Mouse (Mus musculus) olfactory bulb, adult 2 months (tissue): Measurements from ENCODE around the gene Atp2a1.

Source experiments
- CTCF ChIP-seq: fragments of 200-500 bp; IDR thresholded peaks from 2 replicates; pipeline ENCODE4 v1.5.1; 2012; ENCODE audit warnings: low read depth, mild to moderate bottlenecking, low read length, moderate library complexity; ENCODE audit not compliant: insufficient read depth
- POLR2A ChIP-seq: fragments of 200-500 bp; IDR thresholded peaks from 2 replicates; pipeline ENCODE4 v1.6.1; 2012; ENCODE audit warnings: mild to moderate bottlenecking, low read depth, low read length, moderate library complexity; ENCODE audit not compliant: insufficient read depth

DNA sequence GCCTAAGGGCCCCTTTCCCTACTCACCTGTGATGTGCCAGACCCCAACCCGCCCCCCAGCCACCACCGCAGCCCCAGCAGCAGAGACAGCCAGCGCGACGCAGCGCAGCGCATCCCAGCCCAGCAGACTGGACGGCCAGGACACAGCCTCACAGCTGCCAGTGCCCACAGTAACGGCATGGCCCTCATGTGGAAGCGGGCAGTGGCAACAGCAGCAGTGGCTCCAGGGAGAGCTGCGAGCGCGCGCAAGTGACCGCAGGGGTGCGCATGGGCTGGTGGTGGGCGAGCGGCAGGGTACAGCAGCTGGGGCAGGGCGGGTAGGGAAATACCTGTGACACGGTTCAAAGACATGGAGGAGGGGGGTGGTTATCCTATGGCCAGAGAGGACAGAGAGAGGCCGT lies 16.7 kb downstream of the Atp2a1 start:
- TF ChIP-seq POLR2A = no peak
- TF ChIP-seq CTCF = no peak
